Mouse (Mus musculus) frontal cortex, postnatal 36 days (tissue): ENCODE data around the gene Ogfod2.
A peak's percentile ranks its signal among the peaks of the same experiment; 100 is the strongest.

Experiments
- DNase-seq, 2 experiments: peaks; one replicate each; pipeline ENCODE4 v3.0.0; 2022; ENCODE audit warnings: low spot score in 2 of 2

Ogfod2 gene

GRCm38 (mm10) chr5:124155943-124156342 is 43.8 kb downstream of the Ogfod2 start:
- DNase-seq, result no peak

- DNase-seq, result no peak
Measured at GRCm38 (mm10) chr5:124158305-124158704, 46.2 kb downstream of the Ogfod2 start.

- DNase-seq, result no peak
Measured at GRCm38 (mm10) chr5:124159453-124159852, 47.4 kb downstream of the Ogfod2 start.

- no peak for DNase-seq
Measured at GRCm38 (mm10) chr5:124161831-124162230, 49.7 kb downstream of the Ogfod2 start.

- DNase-seq, result peak in 1 of 2 experiments; percentile 74
Measured at GRCm38 (mm10) chr5:124162577-124162976, 50.5 kb downstream of the Ogfod2 start.

- no peak for DNase-seq
Measured at GRCm38 (mm10) chr5:124163445-124163844, 51.3 kb downstream of the Ogfod2 start.
